Mouse (Mus musculus) brain, embryonic 18.5 days (tissue): ENCODE measurements around the gene Stab1.

Experiments
- DNase-seq: peaks from one replicate; pipeline ENCODE4 v3.0.0-alpha.2; 2012; ENCODE audit warnings: low read depth, low spot score

Gene Stab1

DNA sequence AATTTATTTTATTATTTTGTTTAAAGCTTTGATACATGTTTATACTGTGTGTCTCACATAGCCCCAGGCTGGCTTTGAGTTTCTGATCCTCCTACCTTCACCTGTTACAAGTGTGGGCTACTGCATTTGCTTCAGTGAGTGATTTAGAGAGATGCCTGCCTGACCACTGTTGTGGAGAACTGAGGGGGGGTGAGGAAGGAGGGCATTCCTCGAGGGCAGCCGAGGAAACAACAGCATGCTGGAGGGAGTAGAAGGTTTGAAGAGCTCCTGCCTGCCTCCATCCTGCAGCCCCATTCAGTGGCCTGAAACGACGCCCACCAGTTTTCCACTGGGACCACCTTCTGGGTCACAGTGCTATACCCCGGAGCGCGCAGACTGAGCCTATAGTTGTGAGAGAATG lies 3.0 kb downstream of the Stab1 start:
- DNase-seq = no peak

GRCm38 (mm10) chr14:31165010-31165409 lies 3.4 kb downstream of the Stab1 start:
- DNase-seq = no peak

DNA sequence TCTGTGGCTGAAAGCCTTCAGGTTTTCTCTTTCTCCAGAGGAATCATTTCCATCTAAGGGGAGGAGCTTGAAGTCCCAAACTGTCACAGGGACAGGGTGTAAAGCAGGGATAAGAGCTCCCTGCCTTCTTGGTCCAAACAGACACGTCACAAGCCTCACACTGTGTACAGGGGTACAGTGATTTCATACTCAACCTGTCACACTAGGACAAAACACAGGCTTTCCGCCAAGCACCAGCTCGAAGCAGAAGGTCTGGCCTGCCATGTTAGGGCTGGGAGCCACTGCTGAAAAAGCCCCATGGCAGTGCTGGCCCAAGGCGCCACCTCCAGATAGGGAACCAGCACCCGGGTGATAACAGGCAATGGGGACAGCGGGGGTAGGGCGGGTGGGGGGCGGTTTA lies 4.4 kb downstream of the Stab1 start:
- DNase-seq = no peak

DNA sequence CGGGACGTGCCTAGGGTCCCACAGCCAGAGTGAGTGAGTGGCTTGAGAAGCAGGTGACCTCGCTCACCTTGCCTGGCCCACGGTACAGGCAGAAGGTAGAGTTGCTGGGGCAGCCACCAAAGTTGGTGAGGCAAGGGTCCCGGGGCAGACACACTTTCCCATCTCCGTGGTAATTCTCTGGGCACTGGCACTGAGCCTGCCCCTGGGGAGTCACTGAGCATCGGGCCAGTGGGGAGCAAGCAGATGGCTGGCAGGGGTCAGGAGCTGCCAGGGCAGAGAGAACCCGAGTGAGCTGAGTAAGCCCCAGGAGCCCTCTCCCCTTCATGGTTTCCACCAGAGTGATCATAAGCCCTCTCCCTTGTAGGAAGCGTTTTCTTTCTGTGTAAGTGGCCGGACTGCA lies 6.8 kb downstream of the Stab1 start:
- no peak for DNase-seq

DNA sequence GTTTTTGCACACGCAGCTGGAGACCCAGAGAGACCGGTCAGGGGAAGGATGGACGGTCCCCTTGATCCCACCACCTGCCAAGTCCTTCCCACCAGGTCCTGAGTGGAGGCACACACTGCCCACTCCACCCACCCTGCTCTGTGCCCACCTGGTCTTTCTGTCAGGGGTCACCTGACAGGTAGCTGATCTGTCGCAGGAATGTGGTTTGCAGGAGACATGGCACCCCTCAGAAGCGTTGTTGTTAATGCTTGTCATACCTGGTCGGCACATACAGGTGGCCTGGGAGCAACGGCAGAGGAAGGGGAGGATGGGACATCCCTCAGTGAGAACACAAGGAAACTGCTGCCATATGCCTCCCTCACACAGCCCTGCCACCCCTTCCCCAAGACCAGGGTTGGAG lies 7.2 kb downstream of the Stab1 start:
- DNase-seq = no peak

DNA sequence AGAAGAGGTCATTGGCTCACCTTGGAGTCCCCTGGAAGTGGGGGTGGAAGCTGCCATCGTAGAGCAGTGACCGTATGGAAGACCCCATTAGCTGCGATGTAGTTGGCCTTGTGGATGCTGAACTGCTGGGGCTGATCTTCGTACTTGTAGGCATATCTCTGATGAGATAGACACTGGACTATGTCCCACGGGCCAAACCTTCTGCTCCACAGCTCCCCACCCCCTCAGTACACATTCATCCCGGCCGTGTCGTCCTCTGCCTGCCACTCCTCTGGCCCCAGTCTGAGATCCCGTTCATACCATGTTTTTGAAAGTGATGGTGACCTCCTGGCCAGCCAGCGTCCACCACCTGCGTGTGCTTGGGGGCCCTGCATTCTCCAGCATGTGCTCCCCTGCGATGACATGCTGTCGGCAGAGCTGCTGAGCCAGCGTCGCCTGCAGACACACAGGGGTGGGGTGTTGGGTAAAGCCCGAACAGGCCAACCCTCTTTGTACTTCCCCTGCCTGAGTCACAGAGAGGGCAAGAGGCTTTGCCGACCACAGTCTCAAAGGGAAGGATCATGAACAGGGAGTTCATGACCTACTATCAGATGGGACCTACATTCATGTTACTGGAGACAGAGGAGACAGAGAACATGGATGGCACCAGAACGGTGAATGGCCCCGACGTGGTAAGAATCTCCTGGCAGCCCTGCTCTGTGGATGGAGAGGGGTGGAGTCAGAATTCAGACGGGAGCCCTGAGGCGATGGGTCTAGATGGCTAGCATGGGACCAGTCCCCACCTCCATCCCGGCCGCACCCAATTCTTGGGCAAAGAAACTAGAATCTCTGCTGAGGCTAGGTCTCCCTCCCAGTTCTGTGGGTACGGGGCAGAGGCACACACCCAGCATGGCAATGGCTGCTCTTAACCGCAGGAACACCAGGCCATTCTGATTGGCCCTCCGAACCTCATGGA lies 8.0 kb downstream of the Stab1 start:
- DNase-seq = no peak

GRCm38 (mm10) chr14:31145694-31146093 lies 22.7 kb downstream of the Stab1 start:
- DNase-seq = no peak

DNA sequence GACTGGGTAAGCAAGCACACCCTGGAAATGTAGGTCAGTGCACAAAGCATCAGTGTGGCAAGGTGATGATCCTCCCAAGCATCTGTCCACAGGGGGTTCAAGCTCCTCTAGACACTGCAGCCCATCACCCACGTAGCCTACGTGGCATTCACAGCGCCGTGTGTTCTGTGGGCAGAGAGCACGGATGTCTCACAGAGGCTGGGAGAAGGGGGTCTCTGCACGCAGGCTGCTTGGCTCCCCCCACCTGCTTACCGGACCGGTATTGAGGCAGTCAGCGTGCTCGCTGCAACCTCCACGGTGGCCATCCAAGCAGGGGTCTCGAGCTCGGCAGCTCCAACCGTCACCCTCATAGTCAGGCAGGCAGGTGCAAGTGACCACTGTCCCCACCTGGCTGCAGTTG lies 27.4 kb downstream of the Stab1 start:
- no peak for DNase-seq

GRCm38 (mm10) chr14:31140141-31140540 lies 28.3 kb downstream of the Stab1 start:
- DNase-seq = no peak

DNA sequence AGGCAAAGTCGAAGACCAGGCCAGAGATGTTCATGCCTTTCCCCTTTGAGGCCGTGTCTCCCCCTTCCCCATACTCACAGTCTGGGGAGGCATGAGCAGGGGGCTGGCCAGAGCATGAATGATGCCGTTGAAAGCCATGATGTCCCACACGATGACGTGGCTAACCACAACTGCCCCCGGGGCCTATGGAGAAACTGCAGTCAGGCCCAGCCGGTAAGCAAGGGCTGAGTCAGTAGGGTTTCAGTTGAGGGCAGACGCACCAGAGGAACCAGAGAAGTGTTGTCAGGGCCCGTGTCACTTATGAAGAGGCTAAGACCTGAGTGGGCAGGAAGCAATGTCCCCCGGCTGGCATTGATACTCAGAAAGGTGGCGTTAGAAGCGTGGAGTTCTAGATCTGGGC lies 28.8 kb downstream of the Stab1 start:
- DNase-seq = no peak

DNA sequence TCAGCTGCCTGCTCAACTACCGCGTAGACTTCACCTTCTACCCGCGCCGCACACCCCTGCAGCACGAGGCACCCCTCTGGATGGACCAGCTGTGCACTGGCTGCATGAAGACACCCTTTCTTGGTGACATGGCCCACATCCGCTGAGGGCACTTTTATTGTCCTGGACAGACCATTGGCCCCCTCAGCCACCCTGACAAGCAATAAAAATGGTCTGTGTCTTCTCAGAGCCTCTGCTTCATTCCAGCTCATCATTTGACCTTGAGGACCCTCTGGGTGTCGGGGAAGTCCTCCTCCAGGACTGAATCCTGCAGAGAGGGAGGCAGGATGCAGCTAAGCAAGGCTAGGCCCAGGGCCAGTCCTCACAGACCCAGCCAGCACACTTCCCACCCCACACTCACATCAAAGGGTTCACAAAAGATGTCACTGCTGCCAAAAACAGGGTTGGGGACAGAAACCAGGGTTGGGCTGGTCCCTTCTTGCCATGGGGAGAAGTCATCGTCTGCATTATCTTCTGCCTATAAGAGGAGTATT lies 29.5 kb downstream of the Stab1 start:
- no peak for DNase-seq

- no peak for DNase-seq
Observed at GRCm38 (mm10) chr14:31138219-31138896, 30.1 kb downstream of the Stab1 start.

GRCm38 (mm10) chr14:31137791-31138190 lies 30.6 kb downstream of the Stab1 start:
- no peak for DNase-seq

GRCm38 (mm10) chr14:31137281-31137595 lies 31.2 kb downstream of the Stab1 start:
- no peak for DNase-seq

GRCm38 (mm10) chr14:31136411-31137280 lies 31.8 kb downstream of the Stab1 start:
- DNase-seq = no peak

- DNase-seq = no peak
Observed at GRCm38 (mm10) chr14:31135495-31136410, 32.7 kb downstream of the Stab1 start.

DNA sequence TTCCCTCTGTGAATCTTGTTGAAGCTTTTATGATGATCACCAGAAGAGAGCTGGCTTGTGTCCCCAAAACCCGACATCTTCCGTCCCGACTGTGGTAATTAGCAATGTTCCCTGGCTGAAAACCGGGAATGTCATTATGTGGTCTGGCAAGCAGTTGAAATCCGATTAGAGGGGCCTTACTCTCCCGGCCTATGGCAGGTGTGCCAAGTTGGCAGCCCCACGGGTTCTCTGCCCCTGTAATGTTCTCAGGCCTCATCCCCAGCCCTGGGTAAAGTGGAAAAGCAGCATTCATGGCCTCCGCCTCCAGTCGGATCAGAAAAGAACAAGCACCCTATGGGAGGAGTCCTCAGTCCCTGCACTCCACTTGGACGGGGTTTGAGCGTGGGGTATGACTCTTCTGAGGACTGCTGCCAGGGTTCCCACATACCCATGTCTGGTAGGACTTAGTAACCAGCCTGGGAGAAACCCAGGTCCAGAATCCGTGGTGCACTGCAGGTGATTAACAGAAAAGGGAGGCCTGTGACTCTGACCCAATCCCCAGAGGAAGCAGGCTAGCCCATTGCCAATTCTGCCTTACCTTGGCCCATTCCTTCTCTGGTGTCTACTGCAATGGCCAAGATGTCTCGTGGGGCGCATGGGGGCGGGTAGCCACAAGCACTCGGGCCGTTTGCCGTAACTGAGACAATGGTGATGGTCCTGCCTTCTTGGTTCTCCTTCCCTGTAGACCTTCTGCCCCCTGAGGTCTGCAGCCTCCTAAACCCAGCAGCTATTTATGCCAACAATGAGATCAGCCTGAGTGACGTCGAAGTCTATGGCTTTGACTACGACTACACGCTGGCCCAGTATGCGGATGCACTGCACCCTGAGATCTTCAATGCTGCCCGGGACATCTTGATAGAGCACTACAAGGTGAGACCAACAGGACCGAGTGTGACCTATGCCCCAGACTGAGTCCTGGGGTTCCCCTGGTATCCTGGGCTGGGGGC lies 34.1 kb downstream of the Stab1 start:
- DNase-seq = no peak

DNA sequence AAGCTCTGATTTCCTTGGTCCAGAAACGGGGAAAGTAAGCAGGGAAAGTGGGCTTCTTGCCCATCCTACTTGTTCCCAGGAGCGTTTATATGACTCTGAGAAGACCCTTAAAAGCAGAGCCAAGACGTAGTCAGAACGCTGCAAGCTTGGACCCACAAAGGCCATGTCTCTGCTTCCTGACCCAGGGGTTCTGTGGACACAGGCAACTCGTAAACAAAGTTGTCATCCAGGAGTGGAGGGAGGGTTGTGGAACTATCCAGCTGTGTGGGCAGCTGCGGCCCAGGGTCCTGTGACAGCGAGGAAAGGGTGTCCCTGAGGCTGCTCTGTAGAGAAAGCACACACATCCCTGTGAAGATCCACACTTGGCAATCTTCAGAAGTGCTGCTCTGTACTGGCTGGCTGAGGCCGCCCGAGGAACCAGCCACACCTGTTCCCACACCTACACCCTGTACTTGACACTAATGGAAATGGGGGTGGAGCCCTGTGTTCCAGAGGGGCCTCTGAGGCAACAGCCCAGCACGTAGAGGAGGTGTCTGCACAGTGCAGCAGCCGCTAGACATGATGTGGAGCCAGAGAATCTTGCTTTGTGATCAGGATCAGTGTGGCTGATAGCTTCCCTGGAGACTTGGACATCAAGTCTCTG lies 35.3 kb downstream of the Stab1 start:
- no peak for DNase-seq

- no peak for DNase-seq
Observed at GRCm38 (mm10) chr14:31132491-31132975, 35.9 kb downstream of the Stab1 start.
